Mouse (Mus musculus): ENCODE results near the gene Olfr124.

The Olfr124 gene

GRCm38 (mm10) chr17:37799588-37799987 is at the start of gene Olfr124:
Gene Olfr124 (plus strand): TSS chr17:37799888.
- DNase-seq (ENCODE audit: low spot score in 2 of 2): no peak

DNA sequence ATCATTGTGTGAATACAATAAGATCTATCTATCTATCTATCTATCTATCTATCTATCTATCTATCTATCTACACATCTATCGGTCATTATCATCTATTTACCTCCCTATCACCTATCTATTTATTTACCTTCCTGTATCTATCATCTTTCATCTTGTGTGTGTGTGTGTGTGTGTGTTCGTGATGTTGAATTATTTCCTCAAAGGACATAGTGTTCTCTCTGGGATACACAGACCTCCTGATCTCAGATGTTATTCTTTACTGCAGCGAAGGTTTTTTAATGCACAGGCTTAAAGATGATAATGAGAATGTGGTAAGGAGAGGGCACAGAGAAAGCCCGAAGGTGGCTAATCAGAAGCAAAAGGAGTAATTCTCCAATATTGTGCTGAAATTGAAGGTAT is 31.4 kb upstream of the Olfr124 start, which contains the start of gene Olfr122:
Gene Olfr122, plus strand, starts transcription at position 301 of the 400 bp plus-strand sequence.
- no peak for DNase-seq (ENCODE audit: low spot score in 2 of 2)

GRCm38 (mm10) chr17:37793229-37793628 is 6.5 kb upstream of the Olfr124 start, which contains the start of gene Olfr123:
Gene Olfr123 (plus strand): TSS chr17:37793529.
- DNase-seq (ENCODE audit: low spot score in 2 of 2): no peak

- no peak for DNase-seq (ENCODE audit: low spot score in 2 of 2)
Measured at GRCm38 (mm10) chr17:37832649-37833048, 33.0 kb downstream of the Olfr124 start, which contains the start of gene Olfr125. Gene Olfr125 (plus strand): TSS chr17:37832949.

- no peak for DNase-seq (ENCODE audit: low spot score in 2 of 2)
Measured at GRCm38 (mm10) chr17:37847183-37847582, 47.5 kb downstream of the Olfr124 start, which contains the start of gene Olfr126. Gene Olfr126 (plus strand): TSS chr17:37847483.

Measured in spleen, postnatal 36 days (tissue).